In the genomic region with DNA sequence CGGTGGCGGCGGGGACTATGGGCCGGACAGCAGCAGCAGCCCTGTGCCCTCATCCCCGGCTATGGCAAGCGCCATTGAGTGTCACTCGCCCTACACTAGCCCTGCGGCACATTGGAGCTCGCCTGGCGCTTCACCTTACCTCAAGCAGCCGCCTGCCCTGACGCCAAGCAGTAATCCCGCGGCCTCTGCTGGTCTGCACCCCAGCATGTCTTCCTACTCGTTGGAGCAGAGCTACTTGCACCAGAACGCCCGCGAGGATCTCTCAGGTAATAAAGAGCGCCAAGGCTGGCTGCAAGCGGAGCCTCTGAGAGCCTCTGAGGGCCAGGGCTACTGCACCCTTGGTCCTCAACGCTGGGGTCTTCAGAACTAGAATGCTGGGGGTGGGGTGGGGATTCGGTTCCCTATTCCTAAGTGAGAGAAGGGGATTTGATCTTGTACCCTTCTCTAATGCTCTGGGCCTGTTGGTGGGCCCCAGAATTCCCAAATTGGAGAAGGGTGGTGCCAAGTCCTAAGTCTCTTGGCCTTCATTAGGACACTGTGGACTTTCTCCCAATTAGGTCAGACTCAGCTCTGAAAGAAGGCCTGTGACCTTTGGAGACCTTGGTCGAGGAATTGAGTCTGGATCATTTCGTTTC, we compare ENCODE assay signal across 9 mouse cellular contexts. TPM values are rescaled to one million over a fixed set of nuclear protein-coding genes. Genes with fewer than 3 reads are reported as not detected.
DNase-seq lines count a peak whose midpoint lies in the region; ATAC-seq and TF ChIP-seq lines count a peak whose summit lies in the region.
"Had no signal": no experiment of that assay in that cellular context is flagged by ENCODE, and none has a peak within 500 bp of the region (broad histone marks: within the 10 kb centered on the region; RNA-seq: fewer than 3 reads in every experiment).

No protein-coding gene starts in this region.

- no peak overlapping the region for H3K27ac ChIP-seq in heart, embryonic 14.5 days (replicated peaks in 1 of 2; ENCODE audit: control insufficient read depth in 1 of 2, insufficient read depth in 1 of 2, low read depth in 2 of 2, low read length in 2 of 2)
- no peak overlapping the region for H3K27ac ChIP-seq in hindbrain, embryonic 12.5 days
- H3K27ac ChIP-seq in midbrain, postnatal 0 days (ENCODE audit: low read depth, low read length), result no peak overlapping the region

- intact Hi-C loops in heart, postnatal 14 days (cut with DNase I), result loop anchor here (10.0 kb wide), 1 partner anchor 632 kb away; no protein-coding TSS in a partner anchor

- H3K9ac ChIP-seq in heart, embryonic 14.5 days (ENCODE audit: low read length), result no peak overlapping the region
- peak overlapping the region; percentile 49 for H3K9ac ChIP-seq in hindbrain, embryonic 12.5 days
- peak overlapping the region; percentile 19; the same call in 1 of the 2 replicates for H3K9ac ChIP-seq in midbrain, postnatal 0 days (replicated peaks; ENCODE audit: low read length, poor library complexity, severe bottlenecking)

- H3K9me3 ChIP-seq in heart, embryonic 14.5 days (ENCODE audit: control insufficient read depth, low read length), result no peaks in the 10 kb centered on the region
- H3K9me3 ChIP-seq in hindbrain, embryonic 12.5 days (replicated peaks), result no peaks in the 10 kb centered on the region
- no peaks in the 10 kb centered on the region for H3K9me3 ChIP-seq in midbrain, postnatal 0 days (ENCODE audit: low read length)

- DNase-seq in heart, postnatal 14 days, result no peak
- peak; percentile 56 for DNase-seq in R1 (ENCODE audit: low read depth, low spot score)
- no peak for DNase-seq in midbrain, postnatal 0 days (ENCODE audit: low spot score)
- no peak for DNase-seq in urinary bladder, postnatal 36 days (ENCODE audit: low spot score in 2 of 2)
- no peak for DNase-seq in right cerebral cortex, adult 2 months (ENCODE audit: low spot score in 2 of 2)
- DNase-seq in ovary, adult 18-20 months (ENCODE audit: low spot score), result no peak

- peaks cover 11 to 32% of the 10 kb centered on the region in 2 experiments; a peak in 3 of 4 replicates for H3K4me1 ChIP-seq in heart, embryonic 14.5 days (ENCODE audit: control insufficient read depth in 2 of 2, insufficient read depth in 2 of 2, low read length in 2 of 2)
- H3K4me1 ChIP-seq in hindbrain, embryonic 12.5 days, result peaks cover 38% of the 10 kb centered on the region
- peaks cover 13% of the 10 kb centered on the region for H3K4me1 ChIP-seq in midbrain, postnatal 0 days (ENCODE audit: insufficient read depth, low read length)

- H3K4me3 ChIP-seq in heart, embryonic 14.5 days (ENCODE audit: control insufficient read depth in 1 of 2, insufficient read depth in 1 of 2, low read depth in 1 of 2, low read length in 2 of 2), result peak overlapping the region in 1 of 2 experiments; percentile 51; a peak in 3 of 4 replicates
- peak overlapping the region; percentile 46 for H3K4me3 ChIP-seq in hindbrain, embryonic 12.5 days
- peak overlapping the region; percentile 39; the same call in 1 of the 2 replicates for H3K4me3 ChIP-seq in midbrain, postnatal 0 days (ENCODE audit: low read depth, low read length)

- TF ChIP-seq CTCF in midbrain, postnatal 0 days (IDR thresholded peaks at IDR 0.05), result no peak

- peaks cover 100% of the 10 kb centered on the region for H3K27me3 ChIP-seq in heart, embryonic 14.5 days (ENCODE audit: control insufficient read depth, insufficient read depth, low read length)
- H3K27me3 ChIP-seq in hindbrain, embryonic 12.5 days, result peaks cover 99% of the 10 kb centered on the region
- peaks cover 92% of the 10 kb centered on the region for H3K27me3 ChIP-seq in midbrain, postnatal 0 days (ENCODE audit: insufficient read depth, low read length)

- H3K4me2 ChIP-seq in heart, embryonic 14.5 days (ENCODE audit: low read length), result peak overlapping the region; percentile 92
- H3K4me2 ChIP-seq in hindbrain, embryonic 12.5 days (replicated peaks), result peak overlapping the region; percentile 72
- H3K4me2 ChIP-seq in midbrain, postnatal 0 days (ENCODE audit: low read depth, low read length, poor library complexity, severe bottlenecking), result peak overlapping the region; percentile 84; the same call in 1 of the 2 replicates

- no peak for ATAC-seq in heart, embryonic 14.5 days (ENCODE audit: insufficient number of reproducible peaks, insufficient read depth, low FRiP score, low read depth)
- no peak for ATAC-seq in hindbrain, embryonic 12.5 days (ENCODE audit: low FRiP score)
- no peak for ATAC-seq in midbrain, postnatal 0 days (ENCODE audit: low FRiP score)

- H3K36me3 ChIP-seq in heart, embryonic 14.5 days (ENCODE audit: control insufficient read depth, insufficient read depth, low read length), result no peaks in the 10 kb centered on the region
- no peaks in the 10 kb centered on the region for H3K36me3 ChIP-seq in hindbrain, embryonic 12.5 days
- H3K36me3 ChIP-seq in midbrain, postnatal 0 days (ENCODE audit: insufficient read depth, low read length), result no peaks in the 10 kb centered on the region

- under 1% methylated on average over 19 of the region's 24 CpGs for WGBS in heart, embryonic 14.5 days
- WGBS in hindbrain, embryonic 12.5 days, result under 1% methylated on average over 24 of the region's 24 CpGs
- WGBS in midbrain, postnatal 0 days, result under 1% methylated on average over 24 of the region's 24 CpGs

RNA-seq across cellular contexts. Expression of gene Foxf2, which starts 1.5 kb away (rescaled TPM):
- polyA plus RNA-seq in heart, embryonic 14.5 days (2014; fragmentation: Nextera tagmentation; extraction: Ambion mirVana), result 0.11 TPM in 1 of 2 replicates, not detected in the other
- under 1 TPM in 1 of 2 experiments, not detected in 1; 0.10 TPM for total RNA-seq in heart, postnatal 14 days (2021)
- 9.4 and 9.5 TPM in 2 replicates for polyA plus RNA-seq in hindbrain, embryonic 12.5 days (2016; fragmentation: Nextera tagmentation; extraction: Ambion mirVana)
- total RNA-seq in midbrain, postnatal 0 days (2014; rRNA removed), result 7.5 and 11.0 TPM in 2 replicates
- 4.3 and 5.1 TPM in 2 replicates for polyA plus RNA-seq in midbrain, postnatal 0 days (2015; fragmentation: Nextera tagmentation; extraction: Ambion mirVana)
- total RNA-seq: hematopoietic stem cell, adult 5-6 weeks had no signal
